Mouse (Mus musculus) liver, embryonic 13.5 days (tissue): ENCODE data around the gene Cchcr1. TPM values are rescaled to one million over a fixed set of nuclear protein-coding genes. Genes with fewer than 3 reads are reported as not detected.
"Not testable (repeated sequence)": the region's sequence is repeated elsewhere in the genome, so short reads cannot be mapped to it uniquely, and the experiment has no call there.

ENCODE experiments used
- ATAC-seq: fragments of 200-750 bp; cut with Nextera tagmentation; 2 replicates; pipeline ENCODE4 v1.8.0; 2017; ENCODE audit warnings: low read depth, mild to moderate bottlenecking, moderate number of reproducible peaks, moderate library complexity
- DNase-seq: peaks from one replicate; pipeline ENCODE4 v3.0.0; 2022
- H3K27ac ChIP-seq: fragments of 300-500 bp; sonication (generic); 2 replicates; pipeline ENCODE4 v1.5.1; 2015; ENCODE audit warnings: moderate library complexity, mild to moderate bottlenecking, inconsistent platforms
- H3K27me3 ChIP-seq: fragments of 300-500 bp; sonication (generic); 2 replicates; pipeline ENCODE4 v1.6.1; 2015; ENCODE audit warnings: mild to moderate bottlenecking, inconsistent platforms
- H3K36me3 ChIP-seq: fragments of 300-500 bp; sonication (generic); 2 replicates; pipeline ENCODE4 v1.6.1; 2015; ENCODE audit warnings: mild to moderate bottlenecking, inconsistent platforms
- H3K4me1 ChIP-seq: fragments of 300-500 bp; sonication (generic); replicated peaks from 2 replicates; pipeline ENCODE4 v1.6.1; 2015; ENCODE audit warnings: inconsistent platforms
- H3K4me2 ChIP-seq: fragments of 300-500 bp; sonication (generic); 2 replicates; pipeline ENCODE4 v1.6.1; 2015; ENCODE audit warnings: inconsistent platforms, mild to moderate bottlenecking, moderate library complexity
- H3K4me3 ChIP-seq: fragments of 300-500 bp; sonication (generic); replicated peaks from 2 replicates; pipeline ENCODE4 v1.5.1; 2015; ENCODE audit warnings: mild to moderate bottlenecking, inconsistent platforms
- H3K9ac ChIP-seq: fragments of 300-500 bp; sonication (generic); 2 replicates; pipeline ENCODE4 v1.6.1; 2015; ENCODE audit warnings: mild to moderate bottlenecking, inconsistent platforms
- H3K9me3 ChIP-seq: fragments of 300-500 bp; sonication (generic); replicated peaks from 2 replicates; pipeline ENCODE4 v1.6.1; 2016; ENCODE audit warnings: inconsistent platforms
- WGBS: fragments of 180-500 bp; shearing (Covaris S2); methylation state at CpG from one replicate; pipeline ENCODE4 v1.1.7; 2015; ENCODE audit not compliant: insufficient replicate concordance; 5-methylcytosine and 5-hydroxymethylcytosine counted together
- polyA plus RNA-seq: library from polyadenylated mRNA; unstranded; fragments of >200 nt; fragmentation: Nextera tagmentation; extraction: Ambion mirVana; gene quantifications from 2 replicates; pipeline ENCODE4 v1.2.1, GENCODE M21; 2015

The Cchcr1 gene
- polyA plus RNA-seq, 1 experiment from 2014 or later: 7.5 TPM

- H3K9ac ChIP-seq: no peak overlapping the region
- H3K27me3 ChIP-seq: peaks cover 62% of the 10 kb centered on the region
- H3K36me3 ChIP-seq: no peaks in the 10 kb centered on the region
- H3K9me3 ChIP-seq: no peaks in the 10 kb centered on the region
- ATAC-seq (no peak), DNase-seq (no peak)
- no peak overlapping the region for H3K4me3 ChIP-seq
- H3K4me1 ChIP-seq: no peaks in the 10 kb centered on the region
- 30% methylated on average over 5 of the region's 5 CpGs for WGBS
- H3K27ac ChIP-seq: no peak overlapping the region
- H3K4me2 ChIP-seq: no peak overlapping the region
These were observed 13.1 kb upstream of the Cchcr1 start for GRCm38 (mm10) chr17:35503849-35504248.

DNA sequence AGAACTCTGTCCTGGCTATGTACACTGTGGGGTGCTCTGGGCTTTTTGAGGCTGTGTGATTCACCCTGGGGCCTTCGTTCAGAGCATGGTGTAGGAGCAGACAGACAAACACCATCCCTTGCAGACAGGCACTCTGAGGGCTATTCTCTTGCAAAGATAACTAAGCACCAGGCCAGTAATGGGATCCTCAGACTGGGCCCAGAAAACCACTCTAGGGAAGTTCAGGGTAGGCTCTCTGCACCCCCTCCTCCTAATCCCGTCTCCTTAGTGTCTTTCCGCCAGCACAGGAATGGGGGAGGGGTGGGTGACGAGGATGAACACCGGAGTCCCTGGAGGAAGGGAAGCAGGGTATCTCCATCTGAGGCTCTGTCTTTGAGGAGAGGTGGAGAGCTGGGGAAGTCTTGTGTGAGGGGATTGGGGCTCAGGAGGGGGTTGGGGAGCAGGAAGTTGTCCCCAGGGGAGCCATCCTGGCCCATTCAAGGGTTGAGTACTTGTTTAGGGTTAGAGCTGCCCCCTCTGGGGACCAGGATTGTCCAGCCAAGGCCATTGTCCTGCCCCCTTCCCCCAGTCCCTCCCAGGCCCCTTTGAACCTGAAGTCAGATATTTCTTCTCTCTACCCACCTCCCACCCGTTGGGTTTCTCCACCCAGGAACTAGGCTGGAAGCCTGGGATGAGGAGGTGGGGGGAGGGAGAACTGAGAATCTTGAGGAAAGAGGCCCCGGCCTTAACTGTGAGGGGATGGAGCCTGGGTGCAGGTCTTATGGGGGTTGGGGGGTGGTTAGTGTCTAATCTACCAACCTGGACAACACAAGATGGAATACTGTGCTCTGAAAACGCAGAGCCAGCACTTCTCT is 12.0 kb upstream of the Cchcr1 start:
- Histone ChIP-seq H3K27me3 (peaks cover 72% of the 10 kb centered on the region), H3K9ac (no peak overlapping the region), H3K27ac (no peak overlapping the region), H3K36me3 (no peaks in the 10 kb centered on the region), H3K9me3 (no peaks in the 10 kb centered on the region), H3K4me1 (no peaks in the 10 kb centered on the region), H3K4me3 (no peak overlapping the region), H3K4me2 (no peak overlapping the region)
- ATAC-seq: no peak
- WGBS: 16% methylated on average over 8 of the region's 8 CpGs
- no peak for DNase-seq

GRCm38 (mm10) chr17:35505776-35506175 is 11.1 kb upstream of the Cchcr1 start, which contains the start of gene Pou5f1:
Gene Pou5f1, plus strand, starts transcription at chr17:35506018.
- Histone ChIP-seq H3K4me1 (no peaks in the 10 kb centered on the region), H3K4me2 (no peak within 1 kb of the TSS), H3K27me3 (peaks cover 73% of the 10 kb centered on the region), H3K27ac (no peak within 1 kb of the TSS), H3K36me3 (no peaks in the 10 kb centered on the region), H3K9ac (no peak within 1 kb of the TSS), H3K9me3 (no peaks in the 10 kb centered on the region), H3K4me3 (no peak within 1 kb of the TSS)
- WGBS: 34% methylated on average over 13 of the region's 13 CpGs
- ATAC-seq (no peak), DNase-seq (no peak)

GRCm38 (mm10) chr17:35506881-35507280 is 10.0 kb upstream of the Cchcr1 start:
- WGBS: 20% methylated on average over 10 of the region's 10 CpGs
- H3K27me3 ChIP-seq: peaks cover 72% of the 10 kb centered on the region
- no peak overlapping the region for H3K4me2 ChIP-seq
- H3K36me3 ChIP-seq: no peaks in the 10 kb centered on the region
- DNase-seq (no peak), ATAC-seq (no peak)
- no peak overlapping the region for H3K4me3 ChIP-seq
- H3K9me3 ChIP-seq: no peaks in the 10 kb centered on the region
- H3K4me1 ChIP-seq: no peaks in the 10 kb centered on the region
- H3K27ac ChIP-seq: no peak overlapping the region
- no peak overlapping the region for H3K9ac ChIP-seq

DNA sequence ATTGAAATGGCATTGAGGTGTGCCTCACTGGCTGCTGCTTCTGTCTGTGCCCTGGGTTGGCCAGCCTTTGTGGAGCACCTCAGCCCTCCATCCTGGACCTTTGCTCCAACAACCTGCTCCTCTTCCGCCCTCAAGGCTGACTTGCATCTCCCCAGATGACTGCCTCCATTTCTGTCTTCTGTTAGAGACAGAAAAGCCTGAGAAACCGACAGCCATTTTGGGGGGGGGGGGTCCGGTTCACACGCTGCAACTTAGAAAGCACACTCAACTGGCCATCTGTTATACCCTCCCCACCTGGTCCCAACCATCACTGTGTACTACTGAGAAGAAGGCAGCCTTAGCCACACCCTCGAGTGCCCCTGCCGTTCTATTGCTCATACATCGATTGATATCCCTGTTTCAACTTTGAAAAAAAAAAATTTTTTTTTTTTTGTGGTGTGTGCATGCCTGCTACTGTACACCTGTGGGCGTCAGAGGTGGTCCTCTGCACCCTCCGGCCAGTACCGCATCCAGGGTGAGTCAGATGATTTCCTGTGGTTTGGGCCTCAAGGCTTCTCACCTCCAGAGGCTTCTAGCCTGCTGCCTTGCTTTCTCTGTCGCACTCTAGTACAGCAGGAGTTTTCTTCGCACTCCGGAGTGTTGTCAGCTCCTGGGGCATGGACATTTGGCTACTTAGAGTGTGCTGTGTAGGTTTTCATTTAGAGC is 9.2 kb upstream of the Cchcr1 start:
- Histone ChIP-seq H3K36me3 (peaks cover 7% of the 10 kb centered on the region), H3K9me3 (no peaks in the 10 kb centered on the region), H3K4me2 (no peak overlapping the region), H3K9ac (no peak overlapping the region), H3K27me3 (peaks cover 66% of the 10 kb centered on the region), H3K27ac (no peak overlapping the region), H3K4me1 (no peaks in the 10 kb centered on the region), H3K4me3 (no peak overlapping the region)
- no peak for DNase-seq
- WGBS: 15% methylated on average over 13 of the region's 13 CpGs
- no peak for ATAC-seq

DNA sequence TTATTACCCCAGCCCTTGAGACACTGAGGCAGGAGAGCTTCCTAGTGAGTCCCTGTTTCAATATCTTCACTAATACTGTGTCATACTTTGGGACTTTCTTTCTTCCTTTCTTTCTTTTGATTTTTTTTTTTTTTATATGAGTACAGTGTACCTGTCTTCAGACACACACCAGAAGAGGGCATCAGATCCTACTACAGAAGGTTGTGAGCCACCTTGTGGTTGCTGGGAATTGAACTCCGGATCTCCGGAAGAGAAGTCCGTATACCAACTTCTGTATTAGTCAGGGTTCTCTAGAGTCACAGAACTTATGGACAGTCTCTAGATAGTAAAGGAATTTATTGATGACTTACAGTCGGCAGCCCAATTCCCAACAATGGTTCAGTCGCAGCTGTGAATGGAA is 8.6 kb upstream of the Cchcr1 start:
- not testable (repeated sequence) for H3K4me3 ChIP-seq, H3K9ac ChIP-seq, ATAC-seq, H3K9me3 ChIP-seq, H3K4me1 ChIP-seq, DNase-seq, H3K27ac ChIP-seq, H3K4me2 ChIP-seq
- Histone ChIP-seq H3K27me3 (peaks cover 65% of the 10 kb centered on the region), H3K36me3 (peaks cover 13% of the 10 kb centered on the region)
- 46% methylated on average over 5 of the region's 5 CpGs for WGBS

GRCm38 (mm10) chr17:35509284-35509683 is 7.6 kb upstream of the Cchcr1 start:
- no peak for DNase-seq
- Histone ChIP-seq H3K9ac (no peak overlapping the region), H3K27ac (no peak overlapping the region), H3K27me3 (peaks cover 55% of the 10 kb centered on the region), H3K9me3 (no peaks in the 10 kb centered on the region), H3K36me3 (peaks cover 23% of the 10 kb centered on the region), H3K4me1 (peaks cover 10% of the 10 kb centered on the region), H3K4me2 (no peak overlapping the region), H3K4me3 (no peak overlapping the region)
- WGBS: 24% methylated on average over 8 of the region's 8 CpGs
- no peak for ATAC-seq

DNA sequence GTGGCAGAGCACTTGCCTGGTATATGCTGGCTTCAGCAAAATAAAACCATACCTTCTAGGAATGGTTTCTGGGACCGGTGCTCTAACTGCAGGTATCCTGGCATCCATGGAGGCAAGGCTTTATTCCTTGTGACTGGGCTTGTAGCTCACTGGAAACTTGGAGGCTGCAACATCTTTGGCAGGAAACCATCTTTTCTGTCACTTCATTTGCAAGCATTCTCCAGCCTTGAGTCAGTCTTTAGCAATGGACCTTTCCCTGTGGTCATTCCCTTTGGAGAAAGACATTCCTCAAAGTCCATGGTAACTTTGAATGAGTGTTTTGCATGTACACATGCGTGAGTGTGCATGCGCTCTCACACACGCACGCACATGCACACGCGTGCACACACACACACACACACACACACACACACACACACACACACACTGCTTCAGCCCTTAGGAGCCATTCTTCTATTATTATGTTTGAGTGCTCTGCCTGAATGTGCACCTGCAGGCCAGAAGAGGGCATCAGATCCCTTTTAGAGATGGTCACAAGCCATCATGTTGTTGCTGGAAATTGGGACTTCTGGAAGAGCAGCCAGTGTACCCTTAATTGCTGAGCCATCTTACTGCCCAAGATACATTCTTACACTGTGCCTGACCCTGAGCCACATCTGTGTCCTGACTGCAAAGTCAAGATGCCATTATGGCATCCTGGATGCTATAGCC is 3.8 kb upstream of the Cchcr1 start:
- H3K4me1 ChIP-seq: peaks cover 38% of the 10 kb centered on the region
- ATAC-seq (no peak), DNase-seq (no peak)
- peak overlapping the region; percentile 79; the same call in 1 of the 2 replicates for H3K4me3 ChIP-seq
- no peak overlapping the region for H3K4me2 ChIP-seq
- H3K27ac ChIP-seq: no peak overlapping the region
- 84% methylated on average over 7 of the region's 7 CpGs for WGBS
- peaks cover 27% of the 10 kb centered on the region for H3K36me3 ChIP-seq
- no peak overlapping the region for H3K9ac ChIP-seq
- H3K9me3 ChIP-seq: no peaks in the 10 kb centered on the region
- peaks cover 17% of the 10 kb centered on the region for H3K27me3 ChIP-seq

DNA sequence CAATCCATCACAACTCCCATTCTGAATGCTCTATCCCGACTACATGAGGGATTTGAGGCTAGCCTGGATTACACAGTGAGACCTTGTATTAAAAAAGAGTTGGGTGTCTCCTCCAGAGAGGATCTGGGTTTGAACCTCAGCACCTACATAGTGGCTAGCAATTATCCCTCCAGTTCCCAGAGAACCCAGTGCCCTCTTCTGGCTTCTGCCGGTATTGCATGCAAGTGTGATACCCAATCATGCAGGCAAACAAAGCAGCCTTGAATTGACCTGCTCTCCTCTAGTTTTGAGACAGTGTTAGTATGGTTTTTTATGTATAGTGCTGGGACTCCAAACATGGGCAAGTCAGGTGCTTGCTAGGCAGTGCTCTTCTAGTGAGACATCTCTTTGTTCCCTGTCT is 3.0 kb upstream of the Cchcr1 start:
- H3K9ac ChIP-seq: 0 out of 2 replicates have a peak overlapping the region, but pooled peaks have one; percentile 2
- H3K4me2 ChIP-seq: peak overlapping the region; percentile 89
- WGBS: 7% methylated on average over 2 of the region's 2 CpGs
- no peaks in the 10 kb centered on the region for H3K9me3 ChIP-seq
- H3K4me3 ChIP-seq: peak overlapping the region; percentile 79
- H3K36me3 ChIP-seq: peaks cover 27% of the 10 kb centered on the region
- H3K27ac ChIP-seq: no peak overlapping the region
- H3K4me1 ChIP-seq: peaks cover 43% of the 10 kb centered on the region
- no peak for ATAC-seq
- DNase-seq: peak; percentile 68
- peaks cover 11% of the 10 kb centered on the region for H3K27me3 ChIP-seq

DNA sequence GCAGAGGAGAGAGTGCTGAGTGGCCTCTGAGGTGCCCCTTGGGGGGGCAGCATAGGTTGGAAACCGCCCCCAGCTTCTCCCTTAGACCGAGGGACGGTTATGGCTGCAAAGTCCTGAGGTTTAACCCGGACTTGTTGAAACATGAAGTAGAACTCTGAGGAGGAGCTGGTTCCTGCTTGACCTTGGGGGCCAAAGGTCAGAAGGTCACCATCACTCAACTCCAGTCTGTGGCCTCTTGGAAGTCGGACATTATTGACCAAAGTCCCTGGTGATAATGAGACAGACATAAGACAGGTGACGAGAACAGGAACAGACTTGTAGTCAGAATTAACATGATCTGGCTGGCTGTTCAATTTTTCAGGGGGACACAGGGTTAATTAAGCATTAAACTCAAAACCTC is 2.1 kb upstream of the Cchcr1 start:
- ATAC-seq (no peak), DNase-seq (no peak)
- 77% methylated on average over 6 of the region's 6 CpGs for WGBS
- Histone ChIP-seq H3K4me1 (peaks cover 43% of the 10 kb centered on the region), H3K9ac (peak overlapping the region; percentile 85), H3K36me3 (peaks cover 27% of the 10 kb centered on the region), H3K4me3 (peak overlapping the region; percentile 79), H3K4me2 (peak overlapping the region; percentile 89), H3K9me3 (no peaks in the 10 kb centered on the region), H3K27ac (no peak overlapping the region), H3K27me3 (peaks cover 2% of the 10 kb centered on the region; the same call in 1 of the 2 replicates)
